Mouse (Mus musculus): ENCODE measurements at regions not wholly inside any gene's neighbourhood (a gene's known extent, or its start where the extent isn't known, plus 50 kb on each side); places are given as distances from the start of the nearest gene placed in this dataset.

DNA sequence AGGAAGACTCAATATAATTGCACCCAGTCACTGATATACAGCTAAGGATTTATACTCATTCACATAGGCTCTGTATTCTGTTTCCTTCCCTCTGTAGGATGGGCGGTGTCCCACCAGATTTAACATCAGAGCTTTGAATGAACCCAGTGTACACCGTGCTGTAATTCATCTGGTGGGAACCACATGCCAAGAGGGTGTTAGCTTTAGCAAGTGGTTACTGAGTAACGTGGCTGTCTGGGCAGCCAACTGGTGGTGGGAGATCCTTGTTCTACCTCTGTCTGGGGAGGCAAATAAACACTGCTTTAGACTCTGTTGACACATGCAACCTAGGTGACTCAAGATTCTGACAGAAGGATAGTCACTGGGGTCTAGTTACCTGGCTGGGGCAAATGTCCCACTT lies 229.6 kb upstream of the Gm12728 start:
- no peak for TF ChIP-seq POLR2A (IDR thresholded peaks at IDR 0.05; ENCODE audit: insufficient read length, low read depth)
- no peak for TF ChIP-seq POLR2AphosphoS2 (IDR thresholded peaks at IDR 0.05; ENCODE audit: insufficient read length, low read depth)
- no peak for TF ChIP-seq TCF12 (IDR thresholded peaks at IDR 0.05; ENCODE audit: insufficient read depth, poor library complexity, severe bottlenecking)
- no peak for TF ChIP-seq MYOD1 (IDR thresholded peaks at IDR 0.05; ENCODE audit: control insufficient read depth in 1 of 3, insufficient read length in 2 of 3, low read depth in 2 of 3)
- no peak for TF ChIP-seq USF1 (IDR thresholded peaks at IDR 0.05; ENCODE audit: low read depth)
- TF ChIP-seq TCF3 (IDR thresholded peaks at IDR 0.05; ENCODE audit: insufficient read length, low read depth): no peak
- no peak for TF ChIP-seq CEBPB (IDR thresholded peaks at IDR 0.05; ENCODE audit: insufficient read depth, poor library complexity, severe bottlenecking)
- TF ChIP-seq E2F4 (IDR thresholded peaks at IDR 0.05; ENCODE audit: insufficient read depth): no peak
- no peak for TF ChIP-seq REST (IDR thresholded peaks at IDR 0.05; ENCODE audit: insufficient read depth, insufficient read length)
- TF ChIP-seq SRF (IDR thresholded peaks at IDR 0.05; ENCODE audit: control insufficient read depth, insufficient read length, low read depth): no peak
- no peak for TF ChIP-seq MYOG (IDR thresholded peaks at IDR 0.05; ENCODE audit: control insufficient read depth in 1 of 3, insufficient read depth in 1 of 3, insufficient read length in 2 of 3, low read depth in 2 of 3)
- TF ChIP-seq MAX (IDR thresholded peaks at IDR 0.05; ENCODE audit: low read depth): no peak

All from myocyte (in vitro differentiated cells).